Mouse (Mus musculus) liver, embryonic 14.5 days (tissue): ENCODE results near the gene Prrc2b.

Source experiments
- CTCF ChIP-seq: IDR thresholded peaks from 2 replicates; pipeline ENCODE4 v1.5.1; 2016; ENCODE audit warnings: antibody characterized with exemption, low read depth, control low read depth
- EP300 ChIP-seq: IDR thresholded peaks from 2 replicates; pipeline ENCODE4 v1.6.1; 2016; ENCODE audit warnings: antibody characterized with exemption, low read depth

- TF ChIP-seq CTCF, result no peak
- TF ChIP-seq EP300, result no peak
Observed at GRCm38 (mm10) chr2:32180127-32180526, 29.2 kb downstream of the Prrc2b start.
